Mouse (Mus musculus) B cell, adult 67 days (primary cell): ENCODE results near the gene Hrg. TPM values are rescaled to one million over a fixed set of nuclear protein-coding genes. Genes with fewer than 3 reads are reported as not detected.

ENCODE experiments used
- total RNA-seq, 2 experiments: library from RNA; stranded (reverse); gene quantifications; 4 replicates each; pipeline ENCODE4 v1.2.4; 2023

Hrg gene
- total RNA-seq: not detected

GRCm38 (mm10) chr16:22950840-22951395 is at the start of gene Hrg:
TSS of gene Hrg (plus strand) at chr16:22951072.

GRCm38 (mm10) chr16:22918034-22918433 is 32.8 kb upstream of the Hrg start, which contains the start of gene Fetub:
TSS of gene Fetub (plus strand) at chr16:22918334.

Other genes starting within 250 kb of the Hrg start
- gene Crygs, start 139.5 kb upstream of the Hrg start, total RNA-seq: 1 to 10 TPM in 1 of 2 experiments, not detected in 1; 1.1 TPM
- 10 to 100 TPM; 27.8 to 29.4 TPM for gene Tbccd1, start 93.4 kb upstream of the Hrg start, total RNA-seq
- 10 to 100 TPM; 75.8 to 80.2 TPM for gene Dnajb11, start 93.2 kb upstream of the Hrg start, total RNA-seq
- not detected for gene Ahsg, start 59.8 kb upstream of the Hrg start, total RNA-seq
- gene Fetub, start 32.7 kb upstream of the Hrg start, total RNA-seq: not detected
- not detected for gene Kng2, start 78.4 kb downstream of the Hrg start, total RNA-seq
- gene Kng1, start 106.8 kb downstream of the Hrg start, total RNA-seq: not detected
- gene Eif4a2, start 156.4 kb downstream of the Hrg start, total RNA-seq: 1,000 to 10,000 TPM; 1,212 to 1,271 TPM
- 10 to 100 TPM in 1 of 2 experiments, 1 to 10 TPM in 1; 9.1 to 16.7 TPM for gene Rfc4, start 176.7 kb downstream of the Hrg start, total RNA-seq
- gene Adipoq, start 195.5 kb downstream of the Hrg start, total RNA-seq: not detected